Mouse (Mus musculus) myocyte (in vitro differentiated cells): Measurements from ENCODE around the gene Dlg2.

ENCODE experiments used
- E2F4 ChIP-seq: IDR thresholded peaks from one replicate; pipeline ENCODE4 v1.6.1; 2011; ENCODE audit warnings: mild to moderate bottlenecking, control low read depth, moderate library complexity; ENCODE audit not compliant: insufficient read depth
- POLR2A ChIP-seq: IDR thresholded peaks from one replicate; pipeline ENCODE4 v1.6.1; 2011; ENCODE audit warnings: low read depth, mild to moderate bottlenecking, control low read depth, moderate library complexity; ENCODE audit not compliant: insufficient read length
- POLR2AphosphoS2 ChIP-seq: IDR thresholded peaks from one replicate; pipeline ENCODE4 v1.6.1; 2011; ENCODE audit warnings: low read depth, control low read depth; ENCODE audit not compliant: insufficient read length
- REST ChIP-seq: IDR thresholded peaks from one replicate; pipeline ENCODE4 v1.6.1; 2011; ENCODE audit warnings: mild to moderate bottlenecking, control low read depth, moderate library complexity; ENCODE audit not compliant: insufficient read depth, insufficient read length

DNA sequence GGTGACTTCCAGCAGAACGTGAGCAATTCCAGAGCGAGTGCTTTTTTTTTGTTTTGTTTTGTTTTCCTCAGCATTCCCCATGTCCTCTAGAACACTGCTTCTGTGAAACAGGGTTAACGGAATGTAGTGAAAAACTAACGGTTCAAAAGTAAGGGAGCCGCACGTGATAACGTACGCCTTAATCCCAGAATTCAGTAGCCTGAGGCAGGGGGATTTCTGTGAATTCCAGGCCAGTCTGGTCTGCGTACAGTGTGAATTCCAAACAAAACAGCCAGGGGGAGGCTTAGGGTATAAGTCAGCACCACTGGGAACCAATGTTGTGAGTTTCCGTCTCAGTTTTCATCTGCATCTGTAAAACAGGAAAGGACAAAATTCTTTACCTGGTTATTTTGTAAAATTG lies 19.0 kb upstream of the Dlg2 start:
- TF ChIP-seq POLR2AphosphoS2 (no peak), E2F4 (no peak), REST (no peak), POLR2A (no peak)
